Mouse (Mus musculus) myocyte (in vitro differentiated cells): ENCODE measurements around the gene Gpx3.

ENCODE experiments used
- MAX ChIP-seq: IDR thresholded peaks from one replicate; pipeline ENCODE4 v1.6.1; 2011; ENCODE audit warnings: low read depth, mild to moderate bottlenecking, control low read depth
- MYOD1 ChIP-seq, 3 experiments: IDR thresholded peaks; one replicate each; pipeline ENCODE4 v1.6.1; 2011; ENCODE audit warnings: control low read depth in 2 of 3, low read depth in 2 of 3, mild to moderate bottlenecking in 2 of 3, moderate library complexity in 1 of 3; ENCODE audit not compliant: insufficient read length in 2 of 3, control insufficient read depth in 1 of 3
- POLR2A ChIP-seq: IDR thresholded peaks from one replicate; pipeline ENCODE4 v1.6.1; 2011; ENCODE audit warnings: low read depth, mild to moderate bottlenecking, control low read depth, moderate library complexity; ENCODE audit not compliant: insufficient read length
- POLR2AphosphoS2 ChIP-seq: IDR thresholded peaks from one replicate; pipeline ENCODE4 v1.6.1; 2011; ENCODE audit warnings: low read depth, control low read depth; ENCODE audit not compliant: insufficient read length
- TCF12 ChIP-seq: IDR thresholded peaks from one replicate; pipeline ENCODE4 v1.6.1; 2011; ENCODE audit warnings: mild to moderate bottlenecking, control low read depth; ENCODE audit not compliant: poor library complexity, insufficient read depth, severe bottlenecking
- USF1 ChIP-seq: IDR thresholded peaks from one replicate; pipeline ENCODE4 v1.6.1; 2011; ENCODE audit warnings: low read depth, mild to moderate bottlenecking, control low read depth, moderate library complexity

GRCm38 (mm10) chr11:54922488-54922887 lies 20.2 kb downstream of the Gpx3 start:
- no peak for TF ChIP-seq POLR2A
- no peak for TF ChIP-seq USF1
- no peak for TF ChIP-seq MYOD1 (IDR thresholded peaks at IDR 0.05; ENCODE audit: control insufficient read depth in 1 of 3, insufficient read length in 2 of 3, low read depth in 2 of 3)
- no peak for TF ChIP-seq MAX
- no peak for TF ChIP-seq POLR2AphosphoS2
- TF ChIP-seq TCF12: no peak
